Mouse (Mus musculus): ENCODE measurements around the gene Rnf11. TPM values are rescaled to one million over a fixed set of nuclear protein-coding genes. Genes with fewer than 3 reads are reported as not detected.

Gene Rnf11
- polyA plus RNA-seq, 1 experiment from 2014 or later, result 52.0 TPM

GRCm38 (mm10) chr4:109419563-109419962 is 65.0 kb downstream of the Rnf11 start:
- Histone ChIP-seq H3K27me3 (ENCODE audit: control insufficient read depth, insufficient read depth, low read length) (no peaks in the 10 kb centered on the region), H3K4me3 (ENCODE audit: low read depth, low read length) (no peak overlapping the region), H3K4me2 (replicated peaks; ENCODE audit: low read depth) (no peak overlapping the region), H3K27ac (replicated peaks) (no peak overlapping the region), H3K4me1 (replicated peaks; ENCODE audit: control insufficient read depth, insufficient read depth) (no peaks in the 10 kb centered on the region), H3K9me3 (ENCODE audit: control insufficient read depth, low read length) (no peaks in the 10 kb centered on the region), H3K36me3 (ENCODE audit: control insufficient read depth, insufficient read depth, low read length) (no peaks in the 10 kb centered on the region), H3K9ac (ENCODE audit: low read length) (no peak overlapping the region)
- DNase-seq (ENCODE audit: low spot score), result no peak
- WGBS, result 89% methylated on average over 4 of the region's 4 CpGs
- TF ChIP-seq CTCF (IDR thresholded peaks at IDR 0.05; ENCODE audit: low read depth) (no peak), EP300 (optimal IDR thresholded peaks at IDR 0.05) (no peak)
- ATAC-seq (ENCODE audit: low FRiP score, low TSS enrichment), result no peak

DNA sequence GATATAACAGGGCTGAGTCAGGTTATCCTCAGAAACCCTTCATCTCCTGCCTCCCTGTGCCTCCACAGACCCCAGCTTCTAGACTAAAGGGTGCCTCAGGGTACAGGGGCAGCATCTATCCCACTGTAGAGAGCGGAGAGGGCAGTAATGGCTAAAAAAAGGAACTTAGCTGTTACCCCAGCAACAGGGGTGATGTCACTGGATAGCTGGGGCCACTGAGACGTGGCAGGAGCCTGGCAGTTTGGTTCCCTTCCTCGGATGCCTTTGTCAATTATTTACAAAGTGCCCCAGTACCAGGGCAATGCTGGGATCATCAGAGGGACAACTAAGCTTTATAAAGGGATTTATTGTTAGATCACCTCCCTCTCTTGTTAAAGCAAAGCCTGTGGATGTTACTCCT is 65.5 kb downstream of the Rnf11 start:
- no peaks in the 10 kb centered on the region for H3K36me3 ChIP-seq (ENCODE audit: control insufficient read depth, insufficient read depth, low read length)
- H3K4me3 ChIP-seq (ENCODE audit: low read depth, low read length), result no peak overlapping the region
- TF ChIP-seq EP300 (optimal IDR thresholded peaks at IDR 0.05) (no peak), CTCF (IDR thresholded peaks at IDR 0.05; ENCODE audit: low read depth) (no peak)
- no peaks in the 10 kb centered on the region for H3K9me3 ChIP-seq (ENCODE audit: control insufficient read depth, low read length)
- 34% methylated on average over 3 of the region's 3 CpGs for WGBS
- no peaks in the 10 kb centered on the region for H3K27me3 ChIP-seq (ENCODE audit: control insufficient read depth, insufficient read depth, low read length)
- no peak for ATAC-seq (ENCODE audit: low FRiP score, low TSS enrichment)
- no peak overlapping the region for H3K9ac ChIP-seq (ENCODE audit: low read length)
- no peak overlapping the region for H3K4me2 ChIP-seq (replicated peaks; ENCODE audit: low read depth)
- H3K4me1 ChIP-seq (replicated peaks; ENCODE audit: control insufficient read depth, insufficient read depth), result no peaks in the 10 kb centered on the region
- H3K27ac ChIP-seq (replicated peaks), result no peak overlapping the region
- DNase-seq (ENCODE audit: low spot score), result no peak

GRCm38 (mm10) chr4:109417998-109418397 is 66.5 kb downstream of the Rnf11 start:
- TF ChIP-seq EP300 (optimal IDR thresholded peaks at IDR 0.05), result no peak
- no peak for TF ChIP-seq CTCF (IDR thresholded peaks at IDR 0.05; ENCODE audit: low read depth)
- 67% methylated on average over 1 of the region's 1 CpGs for WGBS
- H3K4me3 ChIP-seq (ENCODE audit: low read depth, low read length), result no peak overlapping the region

GRCm38 (mm10) chr4:109412233-109412632 is 72.3 kb downstream of the Rnf11 start:
- H3K4me1 ChIP-seq (replicated peaks; ENCODE audit: control insufficient read depth, insufficient read depth), result no peaks in the 10 kb centered on the region
- no peak overlapping the region for H3K27ac ChIP-seq (replicated peaks)
- no peak for ATAC-seq (ENCODE audit: low FRiP score, low TSS enrichment)

More at GRCm38 (mm10) chr4:109417998-109418397, 66.5 kb downstream of the Rnf11 start:
- Histone ChIP-seq H3K9ac (ENCODE audit: low read length) (no peak overlapping the region), H3K4me2 (replicated peaks; ENCODE audit: low read depth) (no peak overlapping the region), H3K4me1 (replicated peaks; ENCODE audit: control insufficient read depth, insufficient read depth) (no peaks in the 10 kb centered on the region), H3K9me3 (ENCODE audit: control insufficient read depth, low read length) (no peaks in the 10 kb centered on the region), H3K27ac (replicated peaks) (no peak overlapping the region), H3K27me3 (ENCODE audit: control insufficient read depth, insufficient read depth, low read length) (no peaks in the 10 kb centered on the region), H3K36me3 (ENCODE audit: control insufficient read depth, insufficient read depth, low read length) (no peaks in the 10 kb centered on the region)
- ATAC-seq (ENCODE audit: low FRiP score, low TSS enrichment) (no peak), DNase-seq (ENCODE audit: low spot score) (no peak)

GRCm38 (mm10) chr4:109411377-109411967 is 73.1 kb downstream of the Rnf11 start:
- no peak overlapping the region for H3K27ac ChIP-seq (replicated peaks)
- no peaks in the 10 kb centered on the region for H3K9me3 ChIP-seq (ENCODE audit: control insufficient read depth, low read length)
- no peaks in the 10 kb centered on the region for H3K4me1 ChIP-seq (replicated peaks; ENCODE audit: control insufficient read depth, insufficient read depth)
- no peak overlapping the region for H3K4me2 ChIP-seq (replicated peaks; ENCODE audit: low read depth)
- 78% methylated on average over 6 of the region's 6 CpGs for WGBS
- no peak for ATAC-seq (ENCODE audit: low FRiP score, low TSS enrichment)
- H3K36me3 ChIP-seq (ENCODE audit: control insufficient read depth, insufficient read depth, low read length), result no peaks in the 10 kb centered on the region
- no peaks in the 10 kb centered on the region for H3K27me3 ChIP-seq (ENCODE audit: control insufficient read depth, insufficient read depth, low read length)
- no peak for DNase-seq (ENCODE audit: low spot score)
- H3K4me3 ChIP-seq (ENCODE audit: low read depth, low read length), result no peak overlapping the region
- H3K9ac ChIP-seq (ENCODE audit: low read length), result no peak overlapping the region
- TF ChIP-seq CTCF (IDR thresholded peaks at IDR 0.05; ENCODE audit: low read depth) (no peak), EP300 (optimal IDR thresholded peaks at IDR 0.05) (no peak)

More at GRCm38 (mm10) chr4:109412233-109412632, 72.3 kb downstream of the Rnf11 start:
- Histone ChIP-seq H3K4me3 (ENCODE audit: low read depth, low read length) (no peak overlapping the region), H3K9ac (ENCODE audit: low read length) (no peak overlapping the region), H3K4me2 (replicated peaks; ENCODE audit: low read depth) (no peak overlapping the region), H3K9me3 (ENCODE audit: control insufficient read depth, low read length) (no peaks in the 10 kb centered on the region), H3K27me3 (ENCODE audit: control insufficient read depth, insufficient read depth, low read length) (no peaks in the 10 kb centered on the region), H3K36me3 (ENCODE audit: control insufficient read depth, insufficient read depth, low read length) (no peaks in the 10 kb centered on the region)
- 83% methylated on average over 5 of the region's 5 CpGs for WGBS
- no peak for TF ChIP-seq EP300 (optimal IDR thresholded peaks at IDR 0.05)
- no peak for TF ChIP-seq CTCF (IDR thresholded peaks at IDR 0.05; ENCODE audit: low read depth)
- DNase-seq (ENCODE audit: low spot score), result no peak

DNA sequence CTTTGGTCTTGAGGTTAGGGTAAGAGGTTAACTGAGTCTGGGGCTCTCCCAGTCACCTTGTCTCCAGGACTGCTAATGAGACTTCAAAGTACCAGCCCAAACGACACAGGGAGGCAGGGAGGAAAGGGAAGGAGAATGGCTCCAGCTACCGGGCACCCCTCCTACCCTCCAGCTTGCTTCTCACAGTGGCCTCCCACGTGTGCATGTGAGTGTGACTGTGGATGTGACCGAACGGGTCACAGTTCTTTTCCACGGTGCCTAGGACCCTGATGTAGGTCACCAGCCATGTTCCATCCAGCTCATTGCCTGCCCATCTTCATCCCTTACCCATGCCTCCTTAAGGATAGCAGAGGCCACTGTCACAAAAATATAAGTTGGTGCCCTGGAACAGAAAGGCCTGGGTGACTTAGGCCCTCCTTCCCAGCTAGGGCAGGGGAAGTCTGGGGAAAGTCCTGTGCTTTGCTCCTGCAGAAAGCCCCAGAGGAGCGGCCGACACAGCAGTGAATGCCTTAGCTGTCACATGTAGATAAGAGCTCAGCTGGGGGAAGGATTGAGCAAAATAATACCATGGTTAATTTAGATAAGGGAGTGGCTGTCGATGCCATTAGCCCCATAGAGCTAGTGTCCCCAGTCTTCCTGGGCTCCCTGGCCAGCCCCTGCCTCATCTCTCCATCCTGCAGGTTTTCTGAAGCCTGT is 73.7 kb downstream of the Rnf11 start:
- no peaks in the 10 kb centered on the region for H3K27me3 ChIP-seq (ENCODE audit: control insufficient read depth, insufficient read depth, low read length)
- H3K27ac ChIP-seq (replicated peaks), result no peak overlapping the region
- WGBS, result 69% methylated on average over 9 of the region's 9 CpGs
- DNase-seq (ENCODE audit: low spot score), result no peak
- H3K36me3 ChIP-seq (ENCODE audit: control insufficient read depth, insufficient read depth, low read length), result no peaks in the 10 kb centered on the region
- H3K4me1 ChIP-seq (replicated peaks; ENCODE audit: control insufficient read depth, insufficient read depth), result no peaks in the 10 kb centered on the region
- no peaks in the 10 kb centered on the region for H3K9me3 ChIP-seq (ENCODE audit: control insufficient read depth, low read length)
- H3K4me3 ChIP-seq (ENCODE audit: low read depth, low read length), result no peak overlapping the region
- TF ChIP-seq EP300 (optimal IDR thresholded peaks at IDR 0.05) (no peak), CTCF (IDR thresholded peaks at IDR 0.05; ENCODE audit: low read depth) (no peak)
- no peak for ATAC-seq (ENCODE audit: low FRiP score, low TSS enrichment)
- no peak overlapping the region for H3K4me2 ChIP-seq (replicated peaks; ENCODE audit: low read depth)
- H3K9ac ChIP-seq (ENCODE audit: low read length), result no peak overlapping the region

All from stomach, postnatal 0 days (tissue).